Mouse (Mus musculus): ENCODE data around the gene Rpl5. TPM values are rescaled to one million over a fixed set of nuclear protein-coding genes. Genes with fewer than 3 reads are reported as not detected.

Gene Rpl5
- polyA plus RNA-seq, 1 experiment from 2014 or later = 68.7 TPM

- WGBS = under 1% methylated on average over 69 of the region's 82 CpGs
- peak overlapping the region; percentile 81 for H3K4me3 ChIP-seq (ENCODE audit: low read depth, low read length)
- H3K27ac ChIP-seq (ENCODE audit: low read length) = peak overlapping the region; percentile 97
- H3K9me3 ChIP-seq (ENCODE audit: control insufficient read depth, low read depth, low read length) = no peaks in the 10 kb centered on the region
- peak overlapping the region; percentile 55 for H3K4me2 ChIP-seq (replicated peaks; ENCODE audit: low read depth, low read length)
- peak; percentile 59 for ATAC-seq (ENCODE audit: insufficient number of reproducible peaks, insufficient read depth, low FRiP score, low read depth)
- peaks cover 4% of the 10 kb centered on the region; the same call in 1 of the 2 replicates for H3K4me1 ChIP-seq (ENCODE audit: control insufficient read depth, insufficient read depth, low read length)
- no peaks in the 10 kb centered on the region for H3K27me3 ChIP-seq (ENCODE audit: control insufficient read depth, insufficient read depth, low read length)
- H3K36me3 ChIP-seq (ENCODE audit: control insufficient read depth, insufficient read depth, low read length) = no peaks in the 10 kb centered on the region
- peak overlapping the region; percentile 90 for H3K9ac ChIP-seq (replicated peaks; ENCODE audit: low read depth, low read length)
These were observed 32.1 kb upstream of the Rpl5 start for GRCm38 (mm10) chr5:107867970-107868904.

GRCm38 (mm10) chr5:107868905-107869424 is 31.3 kb upstream of the Rpl5 start:
- Histone ChIP-seq H3K9ac (replicated peaks; ENCODE audit: low read depth, low read length) (peak overlapping the region; percentile 90), H3K27me3 (ENCODE audit: control insufficient read depth, insufficient read depth, low read length) (no peaks in the 10 kb centered on the region), H3K4me2 (replicated peaks; ENCODE audit: low read depth, low read length) (peak overlapping the region; percentile 55), H3K9me3 (ENCODE audit: control insufficient read depth, low read depth, low read length) (no peaks in the 10 kb centered on the region), H3K4me1 (ENCODE audit: control insufficient read depth, insufficient read depth, low read length) (peaks cover 4% of the 10 kb centered on the region; the same call in 1 of the 2 replicates), H3K4me3 (ENCODE audit: low read depth, low read length) (peak overlapping the region; percentile 81), H3K36me3 (ENCODE audit: control insufficient read depth, insufficient read depth, low read length) (no peaks in the 10 kb centered on the region), H3K27ac (ENCODE audit: low read length) (peak overlapping the region; percentile 97)
- ATAC-seq (ENCODE audit: insufficient number of reproducible peaks, insufficient read depth, low FRiP score, low read depth) = peak; percentile 98
- under 1% methylated on average over 49 of the region's 58 CpGs for WGBS

- Histone ChIP-seq H3K9ac (replicated peaks; ENCODE audit: low read depth, low read length) (no peak overlapping the region), H3K4me3 (ENCODE audit: low read depth, low read length) (no peak overlapping the region), H3K36me3 (ENCODE audit: control insufficient read depth, insufficient read depth, low read length) (no peaks in the 10 kb centered on the region), H3K9me3 (ENCODE audit: control insufficient read depth, low read depth, low read length) (no peaks in the 10 kb centered on the region), H3K27me3 (ENCODE audit: control insufficient read depth, insufficient read depth, low read length) (no peaks in the 10 kb centered on the region), H3K27ac (ENCODE audit: low read length) (no peak overlapping the region), H3K4me1 (ENCODE audit: control insufficient read depth, insufficient read depth, low read length) (peaks cover 6% of the 10 kb centered on the region; the same call in 1 of the 2 replicates), H3K4me2 (replicated peaks; ENCODE audit: low read depth, low read length) (no peak overlapping the region)
- WGBS = 50% methylated on average over 2 of the region's 2 CpGs
- ATAC-seq (ENCODE audit: insufficient number of reproducible peaks, insufficient read depth, low FRiP score, low read depth) = no peak
These were observed 30.6 kb upstream of the Rpl5 start for GRCm38 (mm10) chr5:107869701-107870100.

- peak overlapping the region; percentile 64; the same call in 1 of the 2 replicates for H3K27ac ChIP-seq (ENCODE audit: low read length)
- no peaks in the 10 kb centered on the region for H3K9me3 ChIP-seq (ENCODE audit: control insufficient read depth, low read depth, low read length)
- no peak overlapping the region for H3K4me2 ChIP-seq (replicated peaks; ENCODE audit: low read depth, low read length)
- ATAC-seq (ENCODE audit: insufficient number of reproducible peaks, insufficient read depth, low FRiP score, low read depth) = no peak
- 0 out of 2 replicates have a peak, but pooled peaks cover 6% of the 10 kb centered on the region for H3K4me1 ChIP-seq (ENCODE audit: control insufficient read depth, insufficient read depth, low read length)
- H3K9ac ChIP-seq (replicated peaks; ENCODE audit: low read depth, low read length) = no peak overlapping the region
- H3K4me3 ChIP-seq (ENCODE audit: low read depth, low read length) = no peak overlapping the region
- 82% methylated on average over 6 of the region's 6 CpGs for WGBS
- H3K36me3 ChIP-seq (ENCODE audit: control insufficient read depth, insufficient read depth, low read length) = no peaks in the 10 kb centered on the region
- no peaks in the 10 kb centered on the region for H3K27me3 ChIP-seq (ENCODE audit: control insufficient read depth, insufficient read depth, low read length)
These were observed 27.0 kb upstream of the Rpl5 start for GRCm38 (mm10) chr5:107873330-107873729.

GRCm38 (mm10) chr5:107873886-107874302 is 26.4 kb upstream of the Rpl5 start:
- 42% methylated on average over 7 of the region's 7 CpGs for whole genome bisulfite sequencing
- no peaks in the 10 kb centered on the region for H3K9me3 ChIP-seq (ENCODE audit: control insufficient read depth, low read depth, low read length)
- no peak overlapping the region for H3K9ac ChIP-seq (replicated peaks; ENCODE audit: low read depth, low read length)
- H3K4me3 ChIP-seq (ENCODE audit: low read depth, low read length) = no peak overlapping the region
- 0 out of 2 replicates have a peak overlapping the region, but pooled peaks have one; percentile 12 for H3K4me2 ChIP-seq (replicated peaks; ENCODE audit: low read depth, low read length)
- H3K27ac ChIP-seq (ENCODE audit: low read length) = peak overlapping the region; percentile 64; the same call in 1 of the 2 replicates
- ATAC-seq (ENCODE audit: insufficient number of reproducible peaks, insufficient read depth, low FRiP score, low read depth) = no peak
- no peaks in the 10 kb centered on the region for H3K27me3 ChIP-seq (ENCODE audit: control insufficient read depth, insufficient read depth, low read length)
- H3K4me1 ChIP-seq (ENCODE audit: control insufficient read depth, insufficient read depth, low read length) = 0 out of 2 replicates have a peak, but pooled peaks cover 6% of the 10 kb centered on the region
- H3K36me3 ChIP-seq (ENCODE audit: control insufficient read depth, insufficient read depth, low read length) = no peaks in the 10 kb centered on the region

GRCm38 (mm10) chr5:107874561-107875260 is 25.6 kb upstream of the Rpl5 start, which contains the start of gene Evi5:
Gene Evi5 (minus strand): TSS chr5:107875107.
- ATAC-seq (ENCODE audit: insufficient number of reproducible peaks, insufficient read depth, low FRiP score, low read depth) = peak; percentile 54; the same call in 1 of the 2 replicates
- no peaks in the 10 kb centered on the region for H3K9me3 ChIP-seq (ENCODE audit: control insufficient read depth, low read depth, low read length)
- no peak within 1 kb of the TSS; the same call in 1 of the 2 replicates for H3K4me3 ChIP-seq (ENCODE audit: low read depth, low read length)
- 0 out of 2 replicates have a peak within 1 kb of the TSS, but pooled peaks have one; percentile 12 for H3K4me2 ChIP-seq (replicated peaks; ENCODE audit: low read depth, low read length)
- H3K27ac ChIP-seq (ENCODE audit: low read length) = peak within 1 kb of the TSS; percentile 64; the same call in 1 of the 2 replicates
- H3K4me1 ChIP-seq (ENCODE audit: control insufficient read depth, insufficient read depth, low read length) = 0 out of 2 replicates have a peak, but pooled peaks cover 6% of the 10 kb centered on the region
- H3K9ac ChIP-seq (replicated peaks; ENCODE audit: low read depth, low read length) = no peak within 1 kb of the TSS
- H3K27me3 ChIP-seq (ENCODE audit: control insufficient read depth, insufficient read depth, low read length) = no peaks in the 10 kb centered on the region
- H3K36me3 ChIP-seq (ENCODE audit: control insufficient read depth, insufficient read depth, low read length) = no peaks in the 10 kb centered on the region
- 32% methylated on average over 4 of the region's 4 CpGs for WGBS

- Histone ChIP-seq H3K9me3 (ENCODE audit: control insufficient read depth, low read depth, low read length) (no peaks in the 10 kb centered on the region), H3K27ac (ENCODE audit: low read length) (no peak overlapping the region), H3K4me1 (ENCODE audit: control insufficient read depth, insufficient read depth, low read length) (0 out of 2 replicates have a peak, but pooled peaks cover 6% of the 10 kb centered on the region), H3K4me3 (ENCODE audit: low read depth, low read length) (no peak overlapping the region), H3K27me3 (ENCODE audit: control insufficient read depth, insufficient read depth, low read length) (no peaks in the 10 kb centered on the region), H3K4me2 (replicated peaks; ENCODE audit: low read depth, low read length) (no peak overlapping the region), H3K36me3 (ENCODE audit: control insufficient read depth, insufficient read depth, low read length) (no peaks in the 10 kb centered on the region), H3K9ac (replicated peaks; ENCODE audit: low read depth, low read length) (no peak overlapping the region)
- no peak for ATAC-seq (ENCODE audit: insufficient number of reproducible peaks, insufficient read depth, low FRiP score, low read depth)
These were observed 25.1 kb upstream of the Rpl5 start for GRCm38 (mm10) chr5:107875261-107875611.

GRCm38 (mm10) chr5:107877053-107877452 is 23.2 kb upstream of the Rpl5 start:
- Histone ChIP-seq H3K27ac (ENCODE audit: low read length) (no peak overlapping the region), H3K36me3 (ENCODE audit: control insufficient read depth, insufficient read depth, low read length) (no peaks in the 10 kb centered on the region), H3K27me3 (ENCODE audit: control insufficient read depth, insufficient read depth, low read length) (no peaks in the 10 kb centered on the region), H3K9ac (replicated peaks; ENCODE audit: low read depth, low read length) (no peak overlapping the region), H3K9me3 (ENCODE audit: control insufficient read depth, low read depth, low read length) (no peaks in the 10 kb centered on the region), H3K4me1 (ENCODE audit: control insufficient read depth, insufficient read depth, low read length) (0 out of 2 replicates have a peak, but pooled peaks cover 6% of the 10 kb centered on the region), H3K4me3 (ENCODE audit: low read depth, low read length) (no peak overlapping the region), H3K4me2 (replicated peaks; ENCODE audit: low read depth, low read length) (no peak overlapping the region)
- WGBS = 79% methylated on average over 1 of the region's 1 CpGs
- no peak for ATAC-seq (ENCODE audit: insufficient number of reproducible peaks, insufficient read depth, low FRiP score, low read depth)
